Mouse (Mus musculus) frontal cortex, postnatal 10 days (tissue): ENCODE data around the gene Acaca.
"Not testable (repeated sequence)": the region's sequence is repeated elsewhere in the genome, so short reads cannot be mapped to it uniquely, and the experiment has no call there.

Experiments used
- DNase-seq, 2 experiments: peaks; one replicate each; pipeline ENCODE4 v3.0.0; 2022; ENCODE audit warnings: low spot score in 2 of 2, mixed read lengths in 1 of 2

The Acaca gene

DNA sequence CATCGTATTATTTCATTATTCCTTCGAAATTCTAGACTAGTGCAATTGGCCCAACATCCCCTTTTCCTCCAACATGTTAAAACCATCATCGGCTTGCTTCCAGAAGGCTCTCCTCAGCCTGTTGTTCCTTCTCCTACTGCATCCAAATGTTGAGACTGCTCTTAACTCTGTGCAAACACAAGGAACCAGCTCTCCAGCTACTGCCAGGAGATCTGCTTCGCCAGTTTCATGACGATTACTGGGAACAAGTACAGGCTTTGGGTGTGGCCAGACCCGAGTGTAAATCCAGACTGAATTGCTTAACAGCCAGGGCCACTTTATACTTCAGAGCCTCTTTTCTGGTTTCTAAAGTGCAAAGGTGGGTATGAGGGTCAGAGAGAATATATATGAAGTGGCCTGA lies 259.9 kb downstream of the Acaca start:
- no peak for DNase-seq

DNA sequence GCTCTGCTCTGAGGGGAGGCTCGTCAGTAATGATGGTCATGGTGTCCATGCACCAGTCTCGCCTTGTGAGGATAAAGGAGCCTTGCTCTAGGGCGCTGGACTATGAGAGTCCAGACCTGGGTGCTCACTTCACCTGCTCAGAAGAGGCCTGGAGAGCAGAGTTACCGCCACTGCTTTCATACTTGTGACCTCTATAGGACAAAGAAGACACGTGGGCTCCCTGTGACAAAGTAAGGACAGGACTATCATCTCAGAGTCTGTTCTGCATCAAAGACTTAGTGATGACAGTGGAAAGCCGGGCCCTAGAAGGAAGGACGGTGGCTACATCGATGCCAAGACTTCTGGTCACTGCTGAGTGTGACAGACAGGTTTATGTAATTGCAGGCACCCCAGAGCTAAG lies 261.7 kb downstream of the Acaca start:
- DNase-seq: no peak

DNA sequence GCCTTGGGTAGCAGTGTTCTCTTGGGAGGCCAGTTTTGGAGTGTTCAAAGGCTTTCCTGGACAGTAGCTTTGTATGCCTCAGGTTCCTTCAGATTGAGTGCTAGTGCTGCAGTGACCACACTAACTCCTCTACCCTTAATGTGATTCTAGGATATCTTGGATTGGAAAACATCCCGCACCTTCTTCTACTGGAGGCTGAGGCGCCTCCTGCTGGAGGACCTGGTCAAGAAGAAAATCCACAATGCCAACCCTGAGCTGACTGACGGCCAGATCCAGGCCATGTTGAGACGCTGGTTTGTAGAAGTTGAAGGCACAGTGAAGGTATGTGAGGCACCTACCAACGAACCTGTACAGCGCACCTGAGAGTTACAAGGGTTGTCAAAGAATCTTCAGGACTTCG lies 262.6 kb downstream of the Acaca start:
- not testable (repeated sequence) for DNase-seq

DNA sequence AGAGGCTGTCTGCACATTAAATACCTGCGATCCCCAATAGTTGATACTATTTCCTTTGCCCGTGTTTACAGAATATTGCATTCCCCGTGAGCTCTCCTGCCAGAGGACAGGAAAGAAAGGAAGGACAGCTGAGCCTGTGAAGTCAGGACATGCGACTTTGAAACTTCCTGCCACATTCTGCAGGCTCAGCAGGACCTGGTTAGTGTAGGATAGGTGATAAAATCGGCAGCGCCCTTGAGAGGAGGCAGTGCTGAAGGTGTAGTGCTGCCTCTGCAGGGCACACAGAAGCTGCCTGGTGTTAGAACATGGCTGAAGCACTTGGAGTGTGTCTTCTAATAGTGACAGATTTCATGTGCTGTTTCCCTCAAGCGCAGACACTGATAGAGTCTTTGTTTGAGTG lies 264.1 kb downstream of the Acaca start:
- DNase-seq: no peak

DNA sequence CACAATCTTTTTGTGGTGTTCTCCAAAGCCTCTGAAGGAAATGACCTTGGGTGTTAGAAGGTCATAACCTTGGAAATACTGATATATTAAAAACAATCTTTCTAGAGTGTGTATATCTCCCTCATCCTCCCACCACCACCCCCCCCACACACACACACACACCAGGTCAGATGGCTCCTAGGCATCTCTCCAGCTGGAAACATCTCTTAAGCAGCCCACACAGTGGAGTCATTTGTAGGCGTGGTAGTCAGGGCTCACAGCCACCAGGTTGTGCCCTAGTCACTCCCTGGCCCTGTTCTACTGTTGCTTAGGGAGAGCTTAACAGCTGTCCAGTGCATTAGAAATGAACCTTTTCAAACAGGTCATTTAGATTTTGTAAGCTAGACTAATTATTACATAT lies 265.5 kb downstream of the Acaca start:
- DNase-seq: no peak

DNA sequence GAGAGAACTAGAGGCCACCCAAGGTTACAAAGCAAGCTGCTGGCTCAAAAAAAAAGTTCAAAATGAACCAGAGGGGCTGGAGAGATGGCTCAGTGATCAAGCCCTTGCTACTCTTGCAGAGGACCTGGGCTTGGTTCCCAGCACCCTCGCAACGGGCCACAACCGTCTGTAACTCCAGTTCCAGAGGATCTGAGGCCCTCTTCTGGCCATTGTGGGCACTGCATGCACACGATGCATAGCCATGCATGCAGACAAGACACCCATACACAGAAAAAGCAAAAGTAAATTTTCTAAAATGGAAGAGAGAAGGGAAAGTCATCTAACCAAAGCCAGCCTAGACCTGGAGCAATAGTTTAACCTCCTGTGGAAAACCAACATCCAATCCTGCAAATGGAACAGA lies 277.3 kb downstream of the Acaca start:
- DNase-seq: no peak

DNA sequence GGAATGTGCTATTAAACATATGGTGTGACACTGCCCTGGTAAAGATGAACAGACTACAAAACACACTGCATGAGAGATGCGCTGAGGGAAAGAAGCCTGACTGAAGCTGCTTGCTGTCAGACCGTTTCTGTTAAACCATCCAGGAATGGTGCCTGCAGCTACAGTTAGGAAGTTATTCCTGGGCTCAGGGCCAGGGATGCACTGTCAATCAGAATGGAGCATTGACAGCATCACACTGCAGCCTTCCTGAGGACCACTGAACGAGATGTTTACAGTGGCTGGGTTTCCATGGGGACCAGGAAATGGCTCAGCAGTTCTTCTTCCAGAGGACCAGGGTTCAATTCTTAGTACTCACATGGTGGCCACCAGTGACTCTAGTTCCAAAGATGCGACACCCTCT lies 280.9 kb downstream of the Acaca start:
- no peak for DNase-seq

DNA sequence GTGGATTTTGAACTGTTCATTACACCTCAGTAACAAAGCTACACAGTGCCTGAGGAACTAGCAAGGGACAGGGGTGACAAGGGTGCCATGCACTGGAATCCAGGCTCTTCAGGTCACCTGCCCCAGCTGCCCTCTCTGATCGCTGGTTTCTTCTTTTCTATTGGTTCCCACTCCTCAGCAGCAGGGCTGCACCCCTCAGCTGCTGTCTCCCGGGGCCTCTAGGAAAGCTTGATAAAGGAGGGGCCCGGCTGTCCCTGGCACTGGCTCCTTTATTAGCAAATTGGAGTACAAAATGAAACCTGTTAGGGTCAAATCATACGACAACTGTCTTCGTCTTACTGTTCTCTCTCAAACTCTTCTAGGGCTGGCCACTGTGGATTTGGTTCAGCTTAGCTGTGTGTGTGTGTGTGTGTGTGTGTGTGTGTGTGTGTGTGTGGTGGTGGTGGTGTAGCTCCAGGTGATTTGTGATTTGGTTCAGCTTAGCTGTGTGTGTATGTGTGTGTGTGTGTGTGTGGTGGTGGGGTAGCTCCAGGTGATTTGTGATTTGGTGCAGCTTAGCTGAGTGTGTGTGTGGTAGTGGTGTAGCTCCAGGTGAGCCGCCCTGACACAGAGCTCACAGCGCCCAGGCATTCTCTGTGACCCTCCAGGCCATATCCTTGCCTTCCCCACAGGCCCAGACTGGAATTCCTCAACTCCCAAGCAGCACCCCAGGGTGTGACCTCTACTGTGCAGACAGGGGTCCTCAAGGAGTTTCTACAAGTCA lies 281.6 kb downstream of the Acaca start:
- no peak for DNase-seq

DNA sequence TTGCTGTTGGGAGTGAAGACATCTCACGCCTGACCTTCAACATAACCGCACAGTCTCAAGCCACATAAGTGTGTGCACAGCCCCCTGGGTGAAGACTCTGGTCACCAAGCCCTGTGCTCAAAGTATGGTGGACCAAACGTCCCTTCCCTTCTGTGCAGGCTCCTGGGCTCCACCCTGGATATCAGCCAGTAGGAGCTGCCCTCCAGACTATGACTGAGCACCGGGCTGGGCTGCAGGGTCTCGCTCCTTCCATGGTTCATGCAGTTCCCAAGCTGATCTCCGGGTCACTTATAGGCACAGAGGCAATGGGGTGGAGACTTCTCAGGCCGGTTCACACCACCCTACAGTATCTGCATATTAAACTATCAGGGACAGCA lies 282.2 kb downstream of the Acaca start:
- no peak for DNase-seq

DNA sequence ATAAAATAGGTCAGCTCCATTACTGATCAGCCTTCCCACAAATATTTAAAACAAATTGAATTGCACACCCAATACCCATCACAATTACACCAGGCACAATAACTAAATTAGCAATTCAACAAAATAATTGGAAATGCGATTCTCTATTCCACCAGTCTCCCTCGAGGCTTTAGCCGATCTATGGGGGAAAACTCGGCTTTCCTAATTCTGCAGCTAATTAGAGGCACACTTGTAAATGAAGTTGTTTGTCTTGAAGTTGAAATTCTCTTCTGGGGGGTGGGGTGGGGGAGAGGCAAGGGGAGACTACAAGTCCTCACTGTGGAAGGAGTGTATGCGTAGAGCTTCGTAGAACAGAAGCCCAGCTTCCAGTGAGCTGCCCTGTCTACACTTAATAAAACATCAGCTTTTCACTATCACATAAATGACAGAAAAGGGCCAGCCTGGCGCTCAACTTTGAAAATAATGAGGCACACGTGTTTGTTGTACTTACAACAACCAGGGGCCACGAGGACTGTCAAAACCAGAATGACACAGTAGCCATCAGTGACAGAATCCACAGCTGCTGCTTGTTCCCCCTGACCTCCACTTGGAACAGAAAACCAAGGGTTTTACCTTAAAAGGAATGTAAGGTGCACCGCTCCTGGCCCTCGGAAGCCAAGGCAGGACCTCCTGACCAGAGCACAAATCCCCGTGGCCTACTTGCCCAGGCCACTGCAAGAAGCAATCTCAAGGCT lies 282.9 kb downstream of the Acaca start:
- no peak for DNase-seq

DNA sequence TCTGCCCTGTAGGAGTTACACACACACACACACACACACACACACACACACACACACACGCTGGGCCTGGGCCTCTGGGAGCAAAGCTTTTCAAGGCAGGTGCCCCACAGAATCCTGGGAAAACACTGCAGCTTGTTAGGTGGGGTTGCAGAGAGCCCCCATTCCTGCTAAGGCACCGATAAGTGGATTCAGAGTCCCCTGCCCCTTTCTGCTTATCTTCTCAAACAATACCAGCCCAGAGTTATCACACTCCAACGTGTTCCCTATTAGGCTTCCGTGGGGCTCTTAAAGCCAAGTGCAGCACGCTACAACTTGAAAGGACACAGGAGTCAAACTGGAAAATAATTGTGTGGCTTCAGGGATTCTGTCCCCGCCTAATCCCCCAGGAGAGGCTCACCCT lies 283.6 kb downstream of the Acaca start:
- no peak for DNase-seq

DNA sequence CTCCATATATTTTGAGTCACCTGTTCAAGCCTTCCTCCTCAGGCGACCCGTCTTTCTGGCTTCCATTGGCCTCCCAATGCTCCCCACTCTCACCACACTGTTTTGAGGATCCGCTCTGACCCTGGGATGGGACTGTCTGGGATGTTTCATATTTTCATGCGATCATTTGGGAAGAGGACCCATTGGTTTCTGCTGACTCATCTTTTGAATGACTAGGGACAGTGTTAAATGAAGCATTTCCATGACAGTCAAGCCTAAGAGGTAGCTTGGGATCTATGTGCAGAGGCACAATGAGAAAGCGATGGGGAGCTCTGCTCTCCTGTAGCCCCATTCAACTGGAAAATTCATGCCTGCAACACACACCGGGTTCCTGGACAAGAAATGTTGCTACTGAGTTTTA lies 291.3 kb downstream of the Acaca start:
- no peak for DNase-seq

DNA sequence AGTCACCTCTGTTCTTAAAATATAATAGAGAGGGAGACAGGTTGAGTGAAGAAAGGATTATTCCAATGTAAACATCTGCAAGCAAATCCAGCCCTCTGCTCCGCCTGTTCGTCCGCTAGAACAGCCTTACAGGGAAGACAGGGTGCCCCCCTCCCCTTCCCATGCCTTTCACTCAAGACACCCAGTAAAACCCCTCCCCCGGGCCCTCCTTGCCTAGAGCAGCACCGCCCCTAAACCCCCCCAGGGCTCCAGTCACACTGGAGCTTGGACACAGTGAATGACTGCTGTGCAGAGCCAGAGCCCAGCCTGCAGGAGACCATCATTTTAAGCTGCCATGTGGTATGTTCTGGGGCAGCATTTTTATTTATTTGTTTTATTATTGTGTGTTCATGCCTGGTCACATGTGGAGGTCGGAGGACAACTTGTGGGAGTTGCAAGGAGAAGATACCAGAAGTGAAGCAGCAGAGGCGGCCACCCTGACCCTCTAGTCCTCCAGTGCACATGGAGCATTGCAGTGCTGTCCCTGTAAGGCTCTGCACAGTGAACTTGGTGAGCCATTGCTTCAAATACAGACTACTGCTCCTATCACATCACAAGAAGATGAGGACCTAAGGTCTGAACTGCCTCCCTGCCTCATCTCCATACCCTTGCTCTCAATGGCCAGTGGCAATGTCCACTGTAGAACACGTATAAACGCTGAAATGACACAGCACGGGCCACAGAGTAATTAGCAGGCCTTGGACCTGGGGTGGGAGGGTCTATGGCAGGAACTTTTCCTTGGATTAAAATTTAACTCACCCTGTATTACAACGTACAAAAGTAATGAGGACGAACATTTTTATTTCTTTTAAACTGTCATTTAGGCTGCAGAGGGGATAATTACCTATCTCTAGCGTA lies 296.5 kb downstream of the Acaca start:
- DNase-seq: no peak

DNA sequence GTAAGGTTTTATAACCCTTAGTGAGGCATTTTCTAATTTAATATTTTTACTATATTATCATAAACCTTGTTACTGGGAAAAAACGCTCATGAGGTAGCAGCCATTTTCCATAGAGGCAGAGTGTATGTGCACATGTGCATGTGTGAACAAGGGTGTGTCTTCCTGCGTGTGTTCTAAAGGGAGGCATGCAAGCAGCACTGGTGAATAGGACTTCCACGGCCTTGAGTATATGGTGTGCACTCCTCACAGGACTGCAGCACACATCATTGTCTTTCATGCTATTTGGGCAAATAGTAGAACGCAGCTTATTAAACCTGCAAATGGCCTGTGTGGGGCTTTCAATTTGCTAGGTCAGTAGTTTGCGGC lies 297.1 kb downstream of the Acaca start:
- DNase-seq: no peak

DNA sequence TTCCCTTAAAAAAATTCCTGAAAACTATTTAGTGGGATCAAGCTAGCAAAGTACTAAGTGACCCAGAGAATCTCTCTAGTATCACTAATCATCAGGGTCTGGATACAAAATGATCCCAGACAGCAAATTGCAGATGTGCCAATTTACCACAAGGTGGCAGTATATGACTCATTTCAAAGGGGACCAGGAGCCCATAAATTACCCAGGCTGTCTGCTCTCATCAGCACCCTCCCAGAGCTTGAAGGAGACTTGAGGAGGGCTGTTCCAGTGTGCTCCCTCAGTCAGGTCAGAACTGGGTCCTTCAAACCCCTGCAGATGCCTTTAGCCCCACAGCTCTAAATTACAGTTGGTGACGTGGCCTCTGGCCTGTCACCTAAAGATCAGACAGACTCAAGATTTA lies 300.1 kb downstream of the Acaca start:
- DNase-seq: no peak

DNA sequence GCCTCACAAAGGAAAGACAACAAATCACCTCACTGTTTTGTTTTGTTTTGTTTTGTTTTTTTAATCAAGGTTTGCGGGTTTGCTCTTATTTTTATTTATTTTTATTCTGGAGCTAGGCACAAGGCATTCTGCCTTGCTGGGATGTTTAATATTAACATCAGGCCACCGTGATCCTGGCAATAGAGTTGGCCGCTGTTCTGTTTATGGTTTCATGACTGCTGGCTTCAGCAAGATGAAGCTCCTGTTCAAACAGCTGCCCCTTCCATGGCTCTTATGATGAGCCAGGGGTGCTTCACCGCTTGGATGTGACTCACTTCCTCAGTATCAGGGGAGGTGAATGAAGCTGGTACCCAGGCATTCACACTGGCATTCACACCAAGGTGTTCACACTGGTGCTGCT lies 300.9 kb downstream of the Acaca start:
- no peak for DNase-seq

DNA sequence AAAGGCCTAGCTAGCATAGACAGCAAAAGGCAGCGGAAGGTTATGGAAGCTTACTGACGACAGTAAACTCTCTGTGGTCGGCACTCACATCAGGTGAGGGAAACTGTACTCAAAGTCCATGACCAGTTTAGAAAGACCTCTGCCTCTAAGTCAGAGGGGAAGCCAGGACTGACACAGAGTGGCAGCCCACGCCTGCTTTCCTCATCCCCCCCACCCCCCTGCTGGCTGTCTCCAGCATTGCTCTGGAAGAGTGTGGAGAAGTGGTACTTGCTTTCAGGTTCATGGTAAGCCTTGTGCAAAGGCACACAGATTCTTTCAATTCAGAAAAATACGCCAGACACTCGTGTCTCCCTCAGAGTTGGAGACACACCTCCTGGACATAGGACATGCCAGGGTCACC lies 305.4 kb downstream of the Acaca start:
- DNase-seq: no peak

DNA sequence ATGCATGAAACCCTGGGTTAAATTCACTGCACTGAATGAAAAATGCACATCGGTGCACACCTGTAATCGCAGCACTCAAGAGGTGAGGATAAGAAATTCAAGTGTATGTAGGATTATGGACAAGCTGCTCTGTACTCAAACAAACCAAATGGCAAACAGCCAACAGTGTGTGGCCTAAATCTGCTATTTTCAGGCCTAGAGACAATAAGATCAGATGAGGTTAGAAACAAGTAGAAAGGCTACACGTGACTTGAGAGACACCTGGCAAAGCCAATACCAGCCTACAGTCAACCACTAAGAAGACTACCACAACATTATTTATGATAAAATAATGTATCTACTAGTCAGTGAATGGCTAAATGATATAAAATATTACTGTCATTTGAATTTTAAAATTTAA lies 310.9 kb downstream of the Acaca start:
- no peak for DNase-seq

DNA sequence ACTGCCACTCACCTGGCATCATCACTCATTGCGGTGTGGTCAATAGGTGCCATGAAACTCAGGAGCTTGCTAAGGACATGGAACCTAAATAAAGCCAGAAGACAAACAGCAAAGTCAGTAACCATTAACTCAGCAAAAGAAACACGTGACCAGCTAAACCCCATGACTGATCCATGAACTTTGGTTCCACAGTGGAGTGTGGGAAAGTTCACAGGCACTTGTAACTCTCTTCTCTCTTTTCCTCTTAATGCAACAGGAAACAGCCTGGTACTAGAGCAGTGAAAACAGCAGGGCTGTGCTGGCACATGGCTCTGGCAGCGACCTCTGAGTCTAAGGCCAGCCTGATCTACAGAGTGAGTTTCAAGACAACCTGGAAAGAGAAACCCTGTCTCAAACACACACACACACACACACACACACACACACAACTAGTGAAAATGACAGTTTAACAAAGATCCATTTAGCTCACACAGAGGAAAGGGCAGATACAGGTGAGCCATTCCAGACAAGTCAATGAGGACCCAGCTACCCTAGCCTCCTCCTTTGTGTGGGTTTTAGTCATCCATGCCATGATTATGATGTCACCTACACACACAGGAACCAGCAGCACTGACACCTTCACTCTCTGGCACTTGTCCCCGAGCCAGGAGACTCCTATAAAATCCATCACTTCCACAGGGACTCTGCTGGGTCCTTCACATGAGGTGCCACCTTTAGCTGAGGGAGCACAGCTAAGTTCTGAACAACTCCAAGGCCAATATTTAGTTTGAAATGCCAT lies 313.3 kb downstream of the Acaca start:
- DNase-seq: no peak
